Mouse (Mus musculus) NIH3T3 (cell line): Measurements from ENCODE around the gene Dguok.
A peak's percentile ranks its signal among the peaks of the same experiment; 100 is the strongest.

Experiments used
- DNase-seq: peaks from one replicate; pipeline ENCODE4 v3.0.0-alpha.2; 2012; ENCODE audit warnings: low read depth

The Dguok gene

GRCm38 (mm10) chr6:83455328-83456130 is 51.2 kb downstream of the Dguok start:
- peak; percentile 47 for DNase-seq

DNA sequence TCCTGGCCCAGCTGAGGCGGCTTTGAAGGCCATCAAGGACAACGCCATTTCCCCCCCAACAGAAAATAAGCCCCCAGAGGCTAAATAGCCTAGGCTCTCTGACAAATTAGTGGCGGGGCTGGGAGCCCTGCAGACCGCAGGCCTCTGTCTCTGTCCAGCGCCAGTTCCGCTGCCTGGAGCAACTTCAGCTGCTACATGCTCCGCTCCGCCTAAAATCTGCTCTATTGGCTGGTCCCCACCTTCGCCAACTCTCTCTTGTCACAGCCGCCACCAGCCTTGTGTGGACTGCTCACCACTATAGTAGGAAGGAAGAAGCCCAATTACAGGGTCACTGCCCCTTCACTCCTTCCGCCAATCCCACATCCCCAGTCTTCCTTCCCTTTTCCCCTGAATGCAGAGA is 53.1 kb downstream of the Dguok start:
- DNase-seq: no peak

- DNase-seq: no peak
These were observed 56.1 kb downstream of the Dguok start for GRCm38 (mm10) chr6:83450451-83451303.

- DNase-seq: no peak
These were observed 57.3 kb downstream of the Dguok start for GRCm38 (mm10) chr6:83449440-83449839.

DNA sequence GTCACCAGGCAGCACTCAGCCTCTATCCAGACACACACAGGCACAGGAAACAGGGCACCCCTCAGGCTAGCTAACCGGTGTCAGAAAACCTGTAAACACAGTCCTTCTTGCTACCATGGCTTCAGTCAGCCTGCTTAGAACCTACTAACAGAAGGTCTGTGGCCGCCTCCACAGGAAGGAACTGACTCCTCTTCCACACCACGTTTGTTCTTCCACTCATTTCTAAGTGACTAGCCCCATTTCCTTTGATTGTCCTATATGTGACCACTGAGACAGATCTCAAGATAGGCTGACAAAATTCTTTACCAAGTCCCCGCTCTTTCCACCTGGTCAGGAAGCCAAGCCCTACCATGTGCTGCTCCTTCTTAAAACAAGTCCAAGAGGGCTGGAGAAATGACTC is 57.9 kb downstream of the Dguok start:
- no peak for DNase-seq

- DNase-seq: no peak
These were observed 59.7 kb downstream of the Dguok start for GRCm38 (mm10) chr6:83447031-83447430.

DNA sequence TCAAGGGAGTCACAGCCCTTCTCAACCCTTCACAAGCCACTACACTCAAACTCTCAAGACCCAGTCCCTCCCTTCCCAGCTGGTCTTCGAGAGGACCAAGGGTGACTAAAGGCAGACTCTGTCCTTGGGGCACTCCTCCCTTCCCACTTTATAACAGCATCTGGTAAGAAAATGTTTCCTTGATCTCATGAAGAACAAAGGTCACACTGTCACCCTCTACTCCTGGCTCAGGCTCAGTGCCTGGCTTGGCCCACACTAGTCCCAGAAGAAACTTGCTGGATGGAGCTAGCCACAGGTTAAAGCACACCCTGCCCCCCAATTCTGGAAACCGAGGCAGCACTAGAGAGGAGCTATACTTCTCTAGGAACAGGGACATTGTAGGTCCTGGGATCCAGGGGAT is 61.0 kb downstream of the Dguok start:
- DNase-seq: no peak

GRCm38 (mm10) chr6:83443441-83444340 is 63.1 kb downstream of the Dguok start:
- DNase-seq: peak; percentile 87

- peak; percentile 76 for DNase-seq
These were observed 64.1 kb downstream of the Dguok start for GRCm38 (mm10) chr6:83442639-83443038.

DNA sequence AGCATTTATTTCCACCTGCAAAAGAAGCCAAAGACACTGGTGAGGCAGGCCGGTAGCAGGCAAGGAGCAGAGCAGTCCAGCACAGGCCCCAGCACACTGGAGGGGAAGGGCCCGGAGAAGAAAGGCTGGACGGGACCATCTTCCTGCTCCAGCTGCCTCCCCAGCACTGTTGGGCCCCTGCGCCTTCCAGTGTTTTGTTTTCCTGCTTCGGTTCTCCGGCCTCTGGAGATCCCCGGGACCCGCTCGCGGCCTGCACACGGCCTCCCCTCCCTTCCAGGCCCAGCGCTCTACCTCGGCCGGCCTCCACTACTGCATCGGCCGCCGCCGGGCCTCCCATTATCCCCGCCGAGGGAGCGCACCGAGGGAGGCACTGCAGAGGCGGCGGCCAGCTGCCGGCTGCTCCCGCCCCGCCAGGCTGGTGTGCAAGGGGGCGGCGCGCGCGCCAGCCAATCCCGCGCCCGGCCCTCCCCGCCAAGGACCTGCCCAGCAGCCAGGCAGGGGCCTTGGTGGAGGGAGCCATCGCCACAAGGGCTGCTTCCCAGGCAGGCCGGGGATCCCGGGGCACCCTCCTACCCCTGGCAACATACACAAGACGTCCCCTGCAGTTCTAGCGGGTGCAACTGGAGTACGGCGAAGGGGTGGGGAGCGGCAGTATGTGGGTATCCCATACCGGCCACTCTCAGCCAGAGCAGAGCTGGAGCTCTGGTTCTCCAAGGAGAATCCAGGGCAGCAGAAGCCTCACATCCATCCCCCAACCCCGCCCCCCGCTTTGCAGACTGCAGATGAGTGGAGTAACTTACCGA is 65.3 kb downstream of the Dguok start:
- peak; percentile 95 for DNase-seq

DNA sequence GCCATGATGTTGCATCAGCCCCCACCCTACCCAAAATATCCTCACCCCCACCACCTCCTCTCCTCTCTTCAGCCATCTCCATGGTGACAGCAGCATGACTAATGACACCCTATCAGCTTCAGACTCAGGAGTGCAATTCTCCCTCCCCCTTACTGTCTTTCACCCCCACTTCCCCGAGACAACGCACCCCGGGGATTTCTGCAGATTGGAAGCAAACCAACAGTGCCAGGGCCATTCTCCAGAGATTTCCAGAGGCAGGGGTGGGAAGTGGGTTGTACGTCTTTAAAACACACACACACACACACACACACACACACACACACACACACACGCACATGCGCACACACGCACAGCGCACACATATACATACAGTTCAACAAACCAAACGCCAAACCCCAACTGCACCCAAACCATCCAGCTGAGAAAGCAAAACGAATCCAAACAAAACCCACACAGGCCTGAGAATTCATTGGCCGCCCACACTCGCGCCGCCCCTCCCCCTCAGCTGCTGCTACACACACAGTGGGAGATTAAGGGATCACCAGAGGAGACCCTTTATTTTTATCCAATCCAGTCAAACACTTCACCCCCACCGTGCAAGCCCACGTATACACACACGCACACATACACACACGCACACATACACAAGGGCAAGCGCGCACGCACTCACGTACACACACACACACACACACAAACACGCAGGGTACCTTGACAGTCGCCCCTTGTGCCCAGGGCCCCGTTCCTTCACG is 66.1 kb downstream of the Dguok start:
- DNase-seq: peak; percentile 86

GRCm38 (mm10) chr6:83440197-83440509 is 66.6 kb downstream of the Dguok start:
- no peak for DNase-seq

DNA sequence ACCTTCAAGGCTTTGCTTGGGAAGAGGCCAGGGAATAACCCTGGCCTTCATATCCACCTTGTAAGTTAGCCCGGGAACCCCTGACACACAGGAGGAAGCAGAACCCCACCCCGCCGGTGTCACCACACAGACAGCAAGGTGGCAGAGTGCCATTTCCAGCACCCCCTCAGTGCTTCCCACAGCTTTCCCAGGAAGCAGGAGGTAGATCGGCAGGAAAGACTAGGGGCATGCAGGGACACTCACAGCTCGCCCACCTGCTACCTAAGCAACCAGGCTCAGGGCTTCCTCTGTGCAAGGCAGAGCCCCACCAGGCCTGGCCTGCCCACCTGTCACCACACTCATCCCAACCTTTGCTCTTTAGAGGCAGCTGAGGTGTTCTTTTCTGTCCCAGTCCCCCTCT is 67.0 kb downstream of the Dguok start:
- DNase-seq: no peak

DNA sequence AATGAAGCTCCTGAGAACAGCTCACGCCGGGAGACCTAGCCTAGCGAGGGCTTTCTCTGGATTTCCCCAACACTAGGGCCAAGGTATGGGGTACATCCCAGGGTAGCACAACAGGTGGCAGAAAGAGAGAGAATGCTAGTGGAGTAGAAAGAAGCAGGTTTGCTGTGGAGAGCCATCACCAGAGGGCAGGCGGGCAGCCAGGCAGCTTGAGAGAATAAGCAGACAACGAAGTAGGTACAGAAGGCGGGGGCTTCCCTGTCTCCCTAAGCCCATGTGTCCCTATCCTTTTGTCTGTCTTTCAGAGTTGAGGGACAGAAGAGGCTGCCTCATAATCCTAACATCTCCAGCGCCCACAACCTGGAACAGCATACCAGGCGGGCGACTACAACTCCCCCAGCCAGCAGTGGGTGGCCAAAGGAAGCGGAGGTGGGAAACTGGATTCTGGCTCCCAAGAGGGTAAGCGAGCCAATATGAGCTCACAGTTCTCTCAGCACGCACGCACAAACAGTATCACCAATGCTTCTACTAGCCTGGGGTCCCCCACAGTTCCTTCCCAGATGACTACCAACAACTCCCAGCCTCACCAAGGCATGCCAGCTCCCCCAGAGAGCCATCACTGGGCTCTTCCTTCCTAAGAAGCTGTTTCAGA is 67.5 kb downstream of the Dguok start:
- DNase-seq: peak; percentile 29

DNA sequence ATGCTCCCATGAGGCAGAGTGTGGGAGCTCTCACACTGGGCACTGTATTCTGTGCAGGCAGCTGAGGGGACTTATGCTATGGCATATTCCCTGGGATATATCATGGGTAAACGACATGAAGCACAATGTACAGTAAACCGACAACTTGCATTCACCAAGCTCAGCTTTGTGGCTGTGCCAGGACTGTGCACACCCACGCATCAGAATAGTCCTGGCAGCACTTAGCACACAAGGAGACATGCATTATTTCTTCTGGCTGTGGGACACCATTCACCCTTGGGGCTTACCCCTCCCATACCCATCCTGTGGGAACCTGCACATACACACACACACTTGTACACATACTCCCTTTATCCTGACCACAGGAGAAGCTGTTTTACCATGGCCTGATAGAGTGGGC is 68.2 kb downstream of the Dguok start:
- DNase-seq: no peak

DNA sequence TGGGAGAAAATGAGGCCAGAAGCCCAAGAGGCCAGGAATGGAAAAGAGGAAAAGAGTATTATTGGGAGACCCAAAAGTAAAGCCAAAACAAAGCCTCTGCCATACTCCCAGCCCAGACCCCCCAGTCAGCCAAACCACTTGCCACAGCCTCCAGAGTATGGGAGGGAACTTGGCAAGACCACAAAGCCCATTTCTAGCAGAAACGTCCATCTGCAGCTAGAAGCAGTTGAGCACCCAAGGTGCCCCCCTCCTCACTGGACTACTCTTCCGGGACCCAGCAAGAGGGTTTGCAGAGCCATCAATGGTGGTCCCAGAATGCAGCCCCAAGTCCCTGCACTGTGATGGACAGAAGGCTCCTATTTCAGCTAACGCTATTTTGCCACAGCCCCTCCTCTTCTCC is 69.0 kb downstream of the Dguok start:
- no peak for DNase-seq

DNA sequence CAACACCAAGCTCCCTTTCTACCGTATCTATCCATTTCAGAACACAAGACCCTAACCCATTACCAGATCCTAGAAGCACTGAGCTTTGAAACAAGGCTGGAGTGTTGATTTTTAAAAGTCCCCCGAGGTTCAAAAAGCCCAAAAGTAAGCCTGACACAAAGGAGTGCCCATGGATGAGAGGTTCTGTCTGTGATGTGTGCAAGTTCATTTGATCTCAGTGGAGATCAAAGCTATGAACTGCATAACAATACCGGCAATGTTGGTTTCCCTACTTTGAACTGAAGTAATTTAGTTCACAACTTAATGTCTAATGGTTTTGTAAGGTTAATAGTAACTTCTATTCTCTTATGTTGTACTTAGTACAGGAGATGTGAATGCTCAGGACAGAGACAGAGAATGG is 69.5 kb downstream of the Dguok start:
- DNase-seq: no peak

DNA sequence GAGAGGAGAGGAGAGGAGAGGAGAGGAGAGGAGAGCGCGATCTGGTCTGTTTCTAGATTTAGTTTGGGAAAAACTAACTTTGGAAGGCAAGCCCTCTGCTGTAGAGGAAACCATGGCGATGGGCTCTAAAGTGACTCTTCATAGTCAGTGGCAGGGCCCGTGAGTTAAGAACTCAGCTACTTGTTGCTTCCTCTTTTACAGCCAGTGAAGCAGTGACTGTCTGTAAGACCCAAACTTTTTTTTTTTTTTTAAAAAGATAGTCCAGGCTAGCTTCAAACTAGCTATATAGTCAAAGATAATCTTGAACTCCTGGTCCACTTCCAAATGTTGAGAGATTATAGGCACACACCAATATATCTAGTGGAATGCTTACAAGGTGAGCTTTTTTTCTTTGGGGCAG is 70.2 kb downstream of the Dguok start:
- DNase-seq: no peak

DNA sequence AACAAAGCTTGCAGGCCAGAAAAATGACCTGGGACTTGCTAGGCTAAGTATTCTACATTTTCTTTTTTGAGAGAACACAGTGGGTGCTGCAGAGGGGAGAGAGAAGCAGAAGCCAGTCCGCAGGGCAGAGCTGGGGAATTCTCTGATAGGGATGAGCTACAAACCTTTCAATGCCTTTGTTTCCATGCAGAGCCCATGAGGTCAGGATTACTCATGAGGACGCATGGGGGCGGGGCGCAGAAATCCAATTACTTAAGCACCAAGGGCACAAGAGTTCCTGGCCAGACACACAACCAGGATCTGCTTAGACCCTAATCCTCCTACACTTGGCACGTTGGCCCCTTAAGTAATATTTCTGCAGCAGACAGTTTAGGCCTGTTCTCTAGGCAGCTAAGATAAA is 71.6 kb downstream of the Dguok start:
- peak; percentile 85 for DNase-seq

DNA sequence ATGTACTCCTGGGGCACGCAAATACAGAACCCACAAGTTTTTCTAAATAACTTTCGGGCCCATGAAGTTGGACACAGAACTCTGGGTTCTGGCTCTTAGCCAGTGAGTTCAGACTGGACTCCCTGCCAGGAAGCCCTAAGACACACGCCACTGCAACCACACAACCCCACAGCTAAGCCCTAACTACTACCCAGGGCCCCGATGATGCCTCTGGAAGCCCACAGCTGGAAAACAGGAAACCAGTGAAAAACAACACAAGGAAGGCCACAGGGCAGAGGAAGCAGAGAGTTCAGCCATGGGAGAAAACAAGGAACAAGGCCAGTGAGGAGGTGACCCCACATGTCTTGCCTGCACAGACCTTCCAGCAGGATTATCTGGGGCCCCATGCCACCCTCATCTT is 73.2 kb downstream of the Dguok start:
- no peak for DNase-seq
